Mouse (Mus musculus) heart, postnatal 14 days (tissue): ENCODE results near the gene Npr2. TPM values are rescaled to one million over a fixed set of nuclear protein-coding genes. Genes with fewer than 3 reads are reported as not detected.

Experiments
- microRNA-seq, 2 experiments: library from miRNA; unstranded; fragments of <30 nt; microRNA quantifications; one replicate each; pipeline ENCODE4 v1.2.0; 2021 to 2022
- total RNA-seq, 2 experiments: library from RNA; stranded (reverse); gene quantifications; 2 replicates each; pipeline ENCODE4 v1.2.3; 2021

Npr2 gene
- total RNA-seq, 2 experiments from 2014 or later: 40.6 to 43.6 TPM

Small RNA genes lying within 50 kb of the gene (microRNA-seq; reads per million reads assigned to microRNA genes)
- gene Gm25262: 0 to 0.24 reads per million in 2 experiments

Other genes starting within 250 kb of the Npr2 start
- 10 to 100 TPM; 43.8 to 51.1 TPM for gene Rusc2, start 250.0 kb upstream of the Npr2 start, total RNA-seq
- under 1 TPM in 1 of 2 experiments, not detected in 1; 0.38 TPM for gene Fam166b, start 202.8 kb upstream of the Npr2 start, total RNA-seq
- gene Tesk1, start 190.0 kb upstream of the Npr2 start, total RNA-seq: 10 to 100 TPM; 32.3 to 35.7 TPM
- under 1 TPM; 0.59 to 0.88 TPM for gene Cd72, start 177.3 kb upstream of the Npr2 start, total RNA-seq
- 1 to 10 TPM in 1 of 2 experiments, not detected in 1; 1.4 TPM for gene Sit1, start 148.2 kb upstream of the Npr2 start, total RNA-seq
- gene Ccdc107, start 139.0 kb upstream of the Npr2 start, total RNA-seq: 10 to 100 TPM; 25.9 to 27.1 TPM
- gene Arhgef39, start 132.2 kb upstream of the Npr2 start, total RNA-seq: 1 to 10 TPM; 1.6 to 2.8 TPM
- under 1 TPM; 0.17 TPM for gene Car9, start 125.0 kb upstream of the Npr2 start, total RNA-seq
- 10 to 100 TPM; 34.2 to 38.5 TPM for gene Tpm2, start 108.2 kb upstream of the Npr2 start, total RNA-seq
- gene Creb3, start 69.6 kb upstream of the Npr2 start, total RNA-seq: 10 to 100 TPM; 47.1 to 49.2 TPM
- gene Tln1, start 69.2 kb upstream of the Npr2 start, total RNA-seq: 100 to 1,000 TPM; 111 to 135 TPM
- 10 to 100 TPM; 32.3 to 41.6 TPM for gene Rgp1, start 53.2 kb upstream of the Npr2 start, total RNA-seq
- 10 to 100 TPM; 14.3 to 14.6 TPM for gene Gba2, start 53.1 kb upstream of the Npr2 start, total RNA-seq
- not detected for gene Msmp, start 47.4 kb upstream of the Npr2 start, total RNA-seq
- gene Spag8, start 21.7 kb downstream of the Npr2 start, total RNA-seq: under 1 TPM; 0.22 to 0.37 TPM
- gene Hint2, start 24.5 kb downstream of the Npr2 start, total RNA-seq: 100 to 1,000 TPM; 122 to 128 TPM
- gene Tmem8b, start 37.0 kb downstream of the Npr2 start, total RNA-seq: 10 to 100 TPM; 16.4 TPM
- gene Fam221b, start 37.2 kb downstream of the Npr2 start, total RNA-seq: under 1 TPM; 0.10 to 0.19 TPM
- gene Olfr70, start 68.9 kb downstream of the Npr2 start, total RNA-seq: not detected
- not detected for gene Olfr71, start 78.3 kb downstream of the Npr2 start, total RNA-seq
- 1 to 10 TPM; 4.7 to 5.1 TPM for gene Hrct1, start 95.3 kb downstream of the Npr2 start, total RNA-seq
- gene Spaar, start 98.1 kb downstream of the Npr2 start, total RNA-seq: 1 to 10 TPM; 5.0 to 6.1 TPM
- gene Olfr159, start 139.1 kb downstream of the Npr2 start, total RNA-seq: not detected
- gene Olfr156, start 192.0 kb downstream of the Npr2 start, total RNA-seq: not detected
- gene Olfr157, start 208.3 kb downstream of the Npr2 start, total RNA-seq: not detected
- not detected for gene Olfr155, start 219.6 kb downstream of the Npr2 start, total RNA-seq
- gene Reck, start 243.6 kb downstream of the Npr2 start, total RNA-seq: 10 to 100 TPM in 1 of 2 experiments, 1 to 10 TPM in 1; 8.1 to 10.1 TPM